Mouse (Mus musculus) brain, adult 2 months (tissue): ENCODE measurements around the gene Cars.
A peak's percentile ranks its signal among the peaks of the same experiment; 100 is the strongest.

Experiments used
- DNase-seq: peaks from one replicate; pipeline ENCODE4 v3.0.0; 2011; ENCODE audit warnings: low read depth, low spot score

Gene Cars

DNA sequence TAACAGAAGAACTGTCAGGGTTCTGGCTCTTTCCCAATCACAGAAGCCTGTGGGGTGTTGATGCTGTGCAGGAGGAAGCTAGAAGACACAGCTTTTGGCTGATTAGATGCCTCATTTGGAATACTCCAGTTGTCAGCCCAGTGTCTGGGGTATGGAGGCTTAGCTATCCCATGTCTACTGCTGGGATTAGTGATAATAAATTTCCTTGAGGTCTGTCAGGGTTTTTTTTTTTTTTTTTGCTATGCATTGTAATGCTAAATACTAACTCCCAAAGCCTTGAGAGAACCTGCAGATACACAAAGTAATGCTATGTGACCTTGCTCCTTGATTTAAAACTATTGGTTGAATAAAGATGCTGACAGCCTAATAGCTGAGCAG is 88.6 kb downstream of the Cars start:
- DNase-seq = peak; percentile 16

GRCm38 (mm10) chr7:143510593-143511334 is 89.1 kb downstream of the Cars start:
- DNase-seq = no peak

DNA sequence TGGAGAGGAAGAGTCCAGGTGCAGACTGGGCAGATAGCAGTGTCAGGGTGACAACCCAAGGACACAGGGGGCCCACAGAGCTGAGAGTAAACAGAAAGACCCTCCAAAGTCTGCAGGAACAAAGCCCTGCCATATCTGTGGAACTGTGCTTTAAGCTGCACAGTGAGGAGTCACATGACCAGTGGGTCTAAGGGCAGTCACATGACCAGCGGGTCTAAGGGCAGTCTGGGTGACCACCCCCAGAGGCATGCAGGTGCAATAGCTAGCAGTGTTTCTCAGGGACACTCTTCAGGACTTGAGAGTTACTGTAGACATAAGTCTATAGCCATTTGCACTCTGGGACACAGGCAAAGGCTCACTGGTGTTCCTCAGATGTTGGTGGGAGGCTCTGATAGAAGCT is 90.3 kb downstream of the Cars start:
- no peak for DNase-seq
